Mouse (Mus musculus): ENCODE results near the gene Tbrg1. TPM values are rescaled to one million over a fixed set of nuclear protein-coding genes. Genes with fewer than 3 reads are reported as not detected.

The Tbrg1 gene
- 84.1 and 120 TPM in 2 replicates for total RNA-seq (2012; rRNA removed)

DNA sequence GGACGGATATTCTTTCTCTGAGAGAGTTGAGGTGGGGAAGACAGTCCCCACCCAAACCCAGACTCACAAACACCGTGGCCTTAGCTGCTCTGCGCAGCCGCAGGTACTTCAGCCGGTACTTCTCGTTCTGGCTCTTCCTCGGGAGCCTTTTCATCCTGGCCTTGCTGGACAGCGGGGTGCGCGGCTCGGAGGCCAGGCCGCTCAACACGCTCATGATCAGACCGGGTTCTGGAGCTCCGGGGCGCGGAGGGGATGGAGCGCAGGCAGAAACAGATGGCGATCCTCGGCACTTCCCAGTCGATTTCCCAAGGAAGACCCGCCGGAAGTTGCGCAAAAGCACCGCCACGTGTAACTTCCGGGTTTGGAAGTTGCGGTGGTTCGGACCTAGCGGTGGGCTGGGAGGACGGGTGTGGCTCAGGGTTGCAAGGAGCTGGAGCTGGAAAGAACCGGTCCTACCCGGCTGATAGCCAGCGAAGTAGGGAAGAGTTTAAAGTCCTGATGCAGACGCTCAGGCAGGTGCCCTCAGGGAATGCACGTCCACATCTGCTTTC is at the start of gene Tbrg1:
Gene Tbrg1, minus strand, starts transcription at position 382 of the 551 bp plus-strand sequence.
- in situ Hi-C loops (cut with MboI; ENCODE audit: low sequenced_read_pairs in 2 of 2, unreplicated experiment in 2 of 2) = no loop called here
- TF ChIP-seq HCFC1 (IDR thresholded peaks at IDR 0.05; ENCODE audit: borderline replicate concordance, insufficient read depth, low read length) = peak; percentile 80
- TF ChIP-seq ZNF384 (IDR thresholded peaks at IDR 0.05; ENCODE audit: low read depth, low read length) = no peak
- DNase-seq (ENCODE audit: low read depth, low spot score) = peak; percentile 98
- Histone ChIP-seq H3K27ac (ENCODE audit: insufficient read depth, low read depth, low read length, poor library complexity, severe bottlenecking) (peak within 1 kb of the TSS; percentile 88), H3K9me3 (ENCODE audit: control insufficient read depth, insufficient read depth, low read depth, low read length) (no peaks in the 10 kb centered on the region), H3K4me3 (ENCODE audit: insufficient read depth in 1 of 2, low read depth in 1 of 2, low read length in 2 of 2, poor library complexity in 1 of 2, severe bottlenecking in 1 of 2) (peak within 1 kb of the TSS; percentile 77 to 84), H3K36me3 (ENCODE audit: control insufficient read depth, insufficient read depth, low read length, poor library complexity, severe bottlenecking) (peaks cover 17% of the 10 kb centered on the region), H3K9ac (ENCODE audit: insufficient read depth, low read depth, low read length, poor library complexity, severe bottlenecking) (peak within 1 kb of the TSS; percentile 92), H3K4me1 (ENCODE audit: control insufficient read depth in 2 of 2, insufficient read depth in 2 of 2, low read length in 2 of 2, poor library complexity in 1 of 2) (peaks cover 0 to 3% of the 10 kb centered on the region in 2 experiments; a peak in 1 of 4 replicates)

DNA sequence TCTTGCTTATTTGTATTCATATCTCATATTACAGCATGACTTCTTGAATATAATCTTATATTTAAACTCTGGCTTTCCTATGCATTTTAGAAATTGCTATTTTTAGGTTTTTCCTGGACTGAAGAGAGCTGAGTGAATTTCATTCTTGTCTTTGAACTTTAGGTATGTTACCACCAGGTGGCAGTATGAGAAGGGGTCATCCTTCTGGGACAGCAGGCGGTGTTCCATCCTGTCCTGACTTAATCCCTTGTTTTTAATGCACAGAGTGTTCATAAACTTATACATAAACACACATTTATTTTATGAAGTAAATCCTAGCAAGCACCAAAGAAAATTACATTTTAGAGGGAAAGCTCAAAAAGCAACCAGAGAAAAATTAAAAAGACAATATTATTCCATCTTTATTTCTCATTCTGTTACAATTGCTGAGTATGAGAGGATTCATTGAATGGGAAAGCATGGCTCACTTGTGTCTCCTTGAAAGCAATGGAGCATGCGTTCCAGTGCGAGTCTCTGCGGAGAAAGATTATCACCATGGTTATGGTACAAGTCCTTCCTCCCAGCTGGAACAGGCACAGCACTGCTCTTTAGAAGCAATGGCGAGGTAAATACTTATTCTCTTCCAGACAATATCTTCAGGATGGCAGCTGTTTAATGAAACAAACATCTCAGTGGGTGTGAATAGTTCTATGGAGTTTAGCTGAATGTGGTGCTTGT is 33.0 kb upstream of the Tbrg1 start:
- Histone ChIP-seq H3K36me3 (ENCODE audit: control insufficient read depth, insufficient read depth, low read length, poor library complexity, severe bottlenecking) (no peaks in the 10 kb centered on the region), H3K4me3 (ENCODE audit: insufficient read depth in 1 of 2, low read depth in 1 of 2, low read length in 2 of 2, poor library complexity in 1 of 2, severe bottlenecking in 1 of 2) (no peak overlapping the region), H3K9me3 (ENCODE audit: control insufficient read depth, insufficient read depth, low read depth, low read length) (no peaks in the 10 kb centered on the region), H3K4me1 (ENCODE audit: control insufficient read depth in 2 of 2, insufficient read depth in 2 of 2, low read length in 2 of 2, poor library complexity in 1 of 2) (no peaks in the 10 kb centered on the region), H3K9ac (ENCODE audit: insufficient read depth, low read depth, low read length, poor library complexity, severe bottlenecking) (no peak overlapping the region), H3K27ac (ENCODE audit: insufficient read depth, low read depth, low read length, poor library complexity, severe bottlenecking) (no peak overlapping the region)
- in situ Hi-C loops (cut with MboI; ENCODE audit: low sequenced_read_pairs in 2 of 2, unreplicated experiment in 2 of 2) = loop anchor here (5.0 to 10.0 kb wide), 2 partner anchors 235 to 242 kb away; no protein-coding TSS in a partner anchor
- peak; percentile 29 for DNase-seq (ENCODE audit: low read depth, low spot score)
- TF ChIP-seq ZC3H11A (IDR thresholded peaks at IDR 0.05; ENCODE audit: borderline replicate concordance, low read depth, low read length) = peak; percentile 96
- TF ChIP-seq CHD2 (IDR thresholded peaks at IDR 0.05; ENCODE audit: low read depth, low read length) = no peak

DNA sequence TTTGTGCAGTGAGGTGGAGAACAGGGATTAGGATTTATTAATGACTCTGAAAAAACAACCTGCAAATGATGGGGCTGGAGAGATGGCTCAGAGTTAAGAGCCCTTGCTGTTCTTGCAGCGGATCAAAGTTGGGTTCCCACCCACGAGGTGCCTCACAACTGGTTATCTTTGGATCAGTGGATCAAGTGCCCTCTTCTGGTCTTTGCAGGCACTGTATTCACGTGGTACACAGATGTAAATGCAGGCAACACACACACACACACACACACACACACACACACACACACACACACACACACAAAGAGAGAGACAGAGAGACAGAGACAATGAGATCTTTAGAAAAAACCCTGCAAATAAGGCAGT is 30.8 kb upstream of the Tbrg1 start:
- Histone ChIP-seq H3K4me1 (ENCODE audit: control insufficient read depth in 2 of 2, insufficient read depth in 2 of 2, low read length in 2 of 2, poor library complexity in 1 of 2) (no peaks in the 10 kb centered on the region), H3K9ac (ENCODE audit: insufficient read depth, low read depth, low read length, poor library complexity, severe bottlenecking) (no peak overlapping the region), H3K36me3 (ENCODE audit: control insufficient read depth, insufficient read depth, low read length, poor library complexity, severe bottlenecking) (no peaks in the 10 kb centered on the region), H3K9me3 (ENCODE audit: control insufficient read depth, insufficient read depth, low read depth, low read length) (no peaks in the 10 kb centered on the region), H3K27ac (ENCODE audit: insufficient read depth, low read depth, low read length, poor library complexity, severe bottlenecking) (no peak overlapping the region), H3K4me3 (ENCODE audit: insufficient read depth in 1 of 2, low read depth in 1 of 2, low read length in 2 of 2, poor library complexity in 1 of 2, severe bottlenecking in 1 of 2) (no peak overlapping the region)
- DNase-seq (ENCODE audit: low read depth, low spot score) = peak; percentile 8
- in situ Hi-C loops (cut with MboI; ENCODE audit: low sequenced_read_pairs in 2 of 2, unreplicated experiment in 2 of 2) = loop anchor here in 1 of 2 experiments (5.0 kb wide), 1 partner anchor 244 kb away; no protein-coding TSS in a partner anchor
- TF ChIP-seq CHD2 (IDR thresholded peaks at IDR 0.05; ENCODE audit: low read depth, low read length) (no peak), ZC3H11A (IDR thresholded peaks at IDR 0.05; ENCODE audit: borderline replicate concordance, low read depth, low read length) (0 out of 2 replicates have a peak, but pooled peaks have one; percentile 8), HCFC1 (IDR thresholded peaks at IDR 0.05; ENCODE audit: borderline replicate concordance, insufficient read depth, low read length) (no peak)

DNA sequence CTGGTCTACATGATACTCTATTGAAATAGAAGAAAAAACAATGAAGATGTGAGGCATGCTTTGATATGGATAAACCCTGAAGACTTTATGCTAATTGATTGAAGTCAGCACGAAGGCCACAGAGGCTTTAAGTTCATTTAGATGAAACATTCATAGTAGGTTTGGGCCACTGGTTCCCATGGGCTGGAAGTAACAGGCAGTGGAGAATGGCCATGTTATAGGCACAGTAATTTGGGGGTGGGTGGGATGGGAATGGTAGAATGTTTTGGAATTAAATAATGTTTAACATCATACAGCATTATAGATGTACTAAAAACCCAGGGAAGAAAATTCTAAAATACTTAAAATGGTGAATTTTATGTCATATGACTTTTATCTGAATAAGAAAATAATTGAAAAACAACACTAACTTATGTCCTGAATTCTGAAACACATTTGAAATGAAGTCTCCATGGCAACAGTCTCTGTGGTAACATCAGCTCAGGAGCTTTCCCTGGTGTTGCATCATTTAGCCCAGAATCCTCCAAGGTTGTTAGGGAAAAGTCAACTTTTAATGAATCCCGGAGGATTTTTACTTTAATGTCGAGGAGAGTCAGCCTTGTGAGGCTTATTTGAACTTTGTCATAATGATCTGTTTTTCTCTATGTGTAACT is 30.3 kb upstream of the Tbrg1 start:
- no peaks in the 10 kb centered on the region for H3K36me3 ChIP-seq (ENCODE audit: control insufficient read depth, insufficient read depth, low read length, poor library complexity, severe bottlenecking)
- no peak overlapping the region for H3K27ac ChIP-seq (ENCODE audit: insufficient read depth, low read depth, low read length, poor library complexity, severe bottlenecking)
- in situ Hi-C loops (cut with MboI; ENCODE audit: low sequenced_read_pairs in 2 of 2, unreplicated experiment in 2 of 2) = loop anchor here in 1 of 2 experiments (5.0 kb wide), 1 partner anchor 245 kb away; no protein-coding TSS in a partner anchor
- no peak overlapping the region for H3K4me3 ChIP-seq (ENCODE audit: insufficient read depth in 1 of 2, low read depth in 1 of 2, low read length in 2 of 2, poor library complexity in 1 of 2, severe bottlenecking in 1 of 2)
- no peak overlapping the region for H3K9ac ChIP-seq (ENCODE audit: insufficient read depth, low read depth, low read length, poor library complexity, severe bottlenecking)
- no peak for TF ChIP-seq CHD2 (IDR thresholded peaks at IDR 0.05; ENCODE audit: low read depth, low read length)
- no peak for TF ChIP-seq HCFC1 (IDR thresholded peaks at IDR 0.05; ENCODE audit: borderline replicate concordance, insufficient read depth, low read length)
- TF ChIP-seq ZNF384 (IDR thresholded peaks at IDR 0.05; ENCODE audit: low read depth, low read length) = no peak
- TF ChIP-seq ZC3H11A (IDR thresholded peaks at IDR 0.05; ENCODE audit: borderline replicate concordance, low read depth, low read length) = no peak
- TF ChIP-seq MAFK (IDR thresholded peaks at IDR 0.05; ENCODE audit: insufficient read depth, low read depth, low read length) = no peak
- H3K9me3 ChIP-seq (ENCODE audit: control insufficient read depth, insufficient read depth, low read depth, low read length) = no peaks in the 10 kb centered on the region
- no peak for DNase-seq (ENCODE audit: low read depth, low spot score)
- no peaks in the 10 kb centered on the region for H3K4me1 ChIP-seq (ENCODE audit: control insufficient read depth in 2 of 2, insufficient read depth in 2 of 2, low read length in 2 of 2, poor library complexity in 1 of 2)

Data from ES-E14 (cell line).